Mouse (Mus musculus): Measurements from ENCODE around the gene Luc7l. TPM values are rescaled to one million over a fixed set of nuclear protein-coding genes. Genes with fewer than 3 reads are reported as not detected.

The Luc7l gene
- 10 to 100 TPM; 72.2 to 78.2 (median 75.6) TPM for total RNA-seq (2022)

- DNase-seq (ENCODE audit: low spot score in 2 of 2) = peak; percentile 89 to 96
Observed at GRCm38 (mm10) chr17:26252539-26253251, at the start of gene Luc7l. Gene Luc7l (plus strand): TSS chr17:26252896.

GRCm38 (mm10) chr17:26203321-26203811 lies 49.3 kb upstream of the Luc7l start:
- peak; percentile 64 to 67 for DNase-seq (ENCODE audit: low spot score in 2 of 2)

- no peak for DNase-seq (ENCODE audit: low spot score in 2 of 2)
Observed at GRCm38 (mm10) chr17:26204766-26205165, 47.9 kb upstream of the Luc7l start.

- no peak for DNase-seq (ENCODE audit: low spot score in 2 of 2)
Observed at GRCm38 (mm10) chr17:26206392-26206791, 46.3 kb upstream of the Luc7l start.

GRCm38 (mm10) chr17:26207686-26208085 lies 45.0 kb upstream of the Luc7l start, which contains the start of gene Arhgdig:
Gene Arhgdig (minus strand): TSS chr17:26207786.
- no peak for DNase-seq (ENCODE audit: low spot score in 2 of 2)

GRCm38 (mm10) chr17:26212241-26212640 lies 40.5 kb upstream of the Luc7l start:
- no peak for DNase-seq (ENCODE audit: low spot score in 2 of 2)

- no peak for DNase-seq (ENCODE audit: low spot score in 2 of 2)
Observed at GRCm38 (mm10) chr17:26212681-26213080, 40.0 kb upstream of the Luc7l start.

GRCm38 (mm10) chr17:26221508-26221907 lies 31.2 kb upstream of the Luc7l start:
- DNase-seq (ENCODE audit: low spot score in 2 of 2) = no peak

- DNase-seq (ENCODE audit: low spot score in 2 of 2) = no peak
Observed at GRCm38 (mm10) chr17:26225150-26225549, 27.5 kb upstream of the Luc7l start.

GRCm38 (mm10) chr17:26229776-26230175 lies 22.9 kb upstream of the Luc7l start:
- DNase-seq (ENCODE audit: low spot score in 2 of 2) = no peak

GRCm38 (mm10) chr17:26231156-26231555 lies 21.5 kb upstream of the Luc7l start:
- DNase-seq (ENCODE audit: low spot score in 2 of 2) = no peak

- DNase-seq (ENCODE audit: low spot score in 2 of 2) = no peak
Observed at GRCm38 (mm10) chr17:26232863-26233262, 19.8 kb upstream of the Luc7l start.

- no peak for DNase-seq (ENCODE audit: low spot score in 2 of 2)
Observed at GRCm38 (mm10) chr17:26234386-26234785, 18.3 kb upstream of the Luc7l start.

- DNase-seq (ENCODE audit: low spot score in 2 of 2) = no peak
Observed at GRCm38 (mm10) chr17:26235077-26235815, 17.4 kb upstream of the Luc7l start.

- DNase-seq (ENCODE audit: low spot score in 2 of 2) = no peak
Observed at GRCm38 (mm10) chr17:26237667-26238066, 15.0 kb upstream of the Luc7l start.

- DNase-seq (ENCODE audit: low spot score in 2 of 2) = no peak
Observed at GRCm38 (mm10) chr17:26239551-26239950, 13.1 kb upstream of the Luc7l start.

GRCm38 (mm10) chr17:26240120-26240790 lies 12.4 kb upstream of the Luc7l start:
- no peak for DNase-seq (ENCODE audit: low spot score in 2 of 2)

- no peak for DNase-seq (ENCODE audit: low spot score in 2 of 2)
Observed at GRCm38 (mm10) chr17:26240990-26241389, 11.7 kb upstream of the Luc7l start.

- DNase-seq (ENCODE audit: low spot score in 2 of 2) = peak in 1 of 2 experiments; percentile 70
Observed at GRCm38 (mm10) chr17:26243471-26244100, 9.1 kb upstream of the Luc7l start.

GRCm38 (mm10) chr17:26244101-26244841 lies 8.4 kb upstream of the Luc7l start, which contains the start of gene Fam234a:
Gene Fam234a (minus strand): TSS chr17:26244242.
- peak; percentile 75 to 95 for DNase-seq (ENCODE audit: low spot score in 2 of 2)

Measured in left cerebral cortex, adult 8-10 months (tissue).